Mouse (Mus musculus): ENCODE results near the gene Syk.

- TF ChIP-seq POLR2A (IDR thresholded peaks at IDR 0.05; ENCODE audit: extremely low read depth, insufficient read depth, low read length) (no peak), CTCF (IDR thresholded peaks at IDR 0.05; ENCODE audit: low read depth, low read length) (no peak)
Observed at GRCm38 (mm10) chr13:52552822-52553477, 30.0 kb upstream of the Syk start.

Measured in liver, adult 2 months (tissue).